Mouse (Mus musculus) thymus, adult 2 months (tissue): ENCODE results near the gene Gm7876.
"Not testable (repeated sequence)": the region's sequence is repeated elsewhere in the genome, so short reads cannot be mapped to it uniquely, and the experiment has no call there.

Experiments
- CTCF ChIP-seq: fragments of 200-500 bp; IDR thresholded peaks from 2 replicates; pipeline ENCODE4 v1.5.1; 2012; ENCODE audit warnings: mild to moderate bottlenecking, control low read depth, low read length, moderate library complexity, borderline replicate concordance; ENCODE audit not compliant: control insufficient read depth, poor library complexity, insufficient read depth; ENCODE audit errors: extremely low read depth
- POLR2A ChIP-seq: fragments of 200-500 bp; IDR thresholded peaks from 2 replicates; pipeline ENCODE4 v1.6.1; 2012; ENCODE audit warnings: mild to moderate bottlenecking, low read length, control low read depth, moderate library complexity; ENCODE audit not compliant: control insufficient read depth, poor library complexity, insufficient read depth; ENCODE audit errors: extremely low read depth

DNA sequence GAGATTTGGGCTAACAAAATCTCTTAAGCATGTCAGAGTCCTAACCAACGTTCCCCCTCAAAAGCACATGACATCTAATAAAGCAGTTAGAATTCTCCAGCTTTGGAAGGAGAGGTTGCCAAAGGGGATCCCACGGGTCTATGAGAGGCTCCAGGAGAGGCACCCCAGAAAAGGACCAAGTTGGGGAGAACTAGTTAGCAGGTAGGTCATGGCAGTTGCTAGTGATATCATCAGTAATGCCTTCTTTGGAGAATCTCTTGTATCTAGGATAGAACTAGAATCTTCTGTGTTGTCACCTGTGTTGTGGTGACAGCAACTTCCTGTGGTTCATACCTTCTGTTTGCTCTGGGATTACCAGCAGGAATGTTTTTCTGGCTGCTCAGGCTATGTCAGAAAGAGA is at the start of gene Gm7876:
- TF ChIP-seq CTCF, POLR2A: not testable (repeated sequence)
